Mouse (Mus musculus) stomach, postnatal 0 days (tissue): ENCODE measurements around the gene Usp35. TPM values are rescaled to one million over a fixed set of nuclear protein-coding genes. Genes with fewer than 3 reads are reported as not detected.

Experiments used
- ATAC-seq: fragments of 200-750 bp; cut with Nextera tagmentation; 2 replicates; pipeline ENCODE4 v1.8.0; 2017; ENCODE audit not compliant: low FRiP score, low TSS enrichment
- DNase-seq: peaks from one replicate; pipeline ENCODE4 v3.0.0-alpha.2; 2016; ENCODE audit warnings: low spot score
- H3K27ac ChIP-seq: fragments of 300-500 bp; sonication (generic); replicated peaks from 2 replicates; pipeline ENCODE4 v1.5.1; 2014; ENCODE audit warnings: mild to moderate bottlenecking, control low read depth
- H3K27me3 ChIP-seq: fragments of 300-500 bp; sonication (generic); 2 replicates; pipeline ENCODE4 v1.6.1; 2014; ENCODE audit warnings: low read length; ENCODE audit not compliant: control insufficient read depth, insufficient read depth
- H3K36me3 ChIP-seq: fragments of 300-500 bp; sonication (generic); 2 replicates; pipeline ENCODE4 v1.6.1; 2014; ENCODE audit warnings: low read length, mixed read lengths; ENCODE audit not compliant: control insufficient read depth, insufficient read depth
- H3K4me1 ChIP-seq: fragments of 300-500 bp; sonication (generic); replicated peaks from 2 replicates; pipeline ENCODE4 v1.6.1; 2014; ENCODE audit warnings: antibody characterized with exemption; ENCODE audit not compliant: control insufficient read depth, insufficient read depth
- H3K4me2 ChIP-seq: fragments of 300-500 bp; sonication (generic); replicated peaks from 2 replicates; pipeline ENCODE4 v1.6.1; 2014; ENCODE audit warnings: low read depth, mild to moderate bottlenecking, control low read depth, moderate library complexity
- H3K4me3 ChIP-seq: fragments of 300-500 bp; sonication (generic); 2 replicates; pipeline ENCODE4 v1.5.1; 2014; ENCODE audit warnings: low read depth, low read length, control low read depth
- H3K9ac ChIP-seq: fragments of 300-500 bp; sonication (generic); 2 replicates; pipeline ENCODE4 v1.6.1; 2014; ENCODE audit warnings: mild to moderate bottlenecking, low read length, control low read depth, mixed read lengths
- H3K9me3 ChIP-seq: fragments of 300-500 bp; sonication (generic); 2 replicates; pipeline ENCODE4 v1.6.1; 2016; ENCODE audit warnings: low read length; ENCODE audit not compliant: control insufficient read depth
- CTCF ChIP-seq: IDR thresholded peaks from 2 replicates; pipeline ENCODE4 v1.5.1; 2016; ENCODE audit warnings: antibody characterized with exemption, low read depth, mild to moderate bottlenecking, moderate library complexity
- EP300 ChIP-seq: optimal IDR thresholded peaks from 2 replicates; pipeline ENCODE3; 2016; ENCODE audit warnings: antibody characterized with exemption
- WGBS: fragments of 180-500 bp; shearing (Covaris S2); extraction: QIAGEN DNeasy Blood & Tissue Kit; methylation state at CpG from one replicate; pipeline ENCODE4 v1.1.7; 2014; 5-methylcytosine and 5-hydroxymethylcytosine counted together
- polyA plus RNA-seq: library from polyadenylated mRNA; unstranded; fragments of >200 nt; fragmentation: Nextera tagmentation; extraction: Ambion mirVana; gene quantifications from 2 replicates; pipeline ENCODE4 v1.2.1, GENCODE M21; 2015

Gene Usp35
- polyA plus RNA-seq, 1 experiment from 2014 or later, result 0.62 TPM

GRCm38 (mm10) chr7:97311620-97312019 lies 20.2 kb downstream of the Usp35 start:
- DNase-seq (no peak), ATAC-seq (no peak)
- H3K4me3 ChIP-seq, result no peak overlapping the region
- H3K4me2 ChIP-seq, result no peak overlapping the region
- H3K4me1 ChIP-seq, result no peaks in the 10 kb centered on the region
- 91% methylated on average over 14 of the region's 14 CpGs for WGBS
- H3K36me3 ChIP-seq, result peaks cover 13% of the 10 kb centered on the region; the same call in 1 of the 2 replicates
- TF ChIP-seq EP300, result no peak
- no peak for TF ChIP-seq CTCF
- no peak overlapping the region for H3K9ac ChIP-seq
- no peaks in the 10 kb centered on the region for H3K27me3 ChIP-seq
- H3K27ac ChIP-seq, result no peak overlapping the region
- no peaks in the 10 kb centered on the region for H3K9me3 ChIP-seq

GRCm38 (mm10) chr7:97310341-97310635 lies 21.5 kb downstream of the Usp35 start:
- no peaks in the 10 kb centered on the region for H3K9me3 ChIP-seq
- ATAC-seq, result no peak
- DNase-seq, result no peak
- no peak overlapping the region for H3K9ac ChIP-seq
- no peak overlapping the region for H3K27ac ChIP-seq
- no peak overlapping the region for H3K4me2 ChIP-seq
- peaks cover 14% of the 10 kb centered on the region; the same call in 1 of the 2 replicates for H3K36me3 ChIP-seq
- H3K4me1 ChIP-seq, result no peaks in the 10 kb centered on the region
- 89% methylated on average over 3 of the region's 3 CpGs for WGBS
- H3K27me3 ChIP-seq, result no peaks in the 10 kb centered on the region
- no peak overlapping the region for H3K4me3 ChIP-seq
- no peak for TF ChIP-seq EP300
- no peak for TF ChIP-seq CTCF

DNA sequence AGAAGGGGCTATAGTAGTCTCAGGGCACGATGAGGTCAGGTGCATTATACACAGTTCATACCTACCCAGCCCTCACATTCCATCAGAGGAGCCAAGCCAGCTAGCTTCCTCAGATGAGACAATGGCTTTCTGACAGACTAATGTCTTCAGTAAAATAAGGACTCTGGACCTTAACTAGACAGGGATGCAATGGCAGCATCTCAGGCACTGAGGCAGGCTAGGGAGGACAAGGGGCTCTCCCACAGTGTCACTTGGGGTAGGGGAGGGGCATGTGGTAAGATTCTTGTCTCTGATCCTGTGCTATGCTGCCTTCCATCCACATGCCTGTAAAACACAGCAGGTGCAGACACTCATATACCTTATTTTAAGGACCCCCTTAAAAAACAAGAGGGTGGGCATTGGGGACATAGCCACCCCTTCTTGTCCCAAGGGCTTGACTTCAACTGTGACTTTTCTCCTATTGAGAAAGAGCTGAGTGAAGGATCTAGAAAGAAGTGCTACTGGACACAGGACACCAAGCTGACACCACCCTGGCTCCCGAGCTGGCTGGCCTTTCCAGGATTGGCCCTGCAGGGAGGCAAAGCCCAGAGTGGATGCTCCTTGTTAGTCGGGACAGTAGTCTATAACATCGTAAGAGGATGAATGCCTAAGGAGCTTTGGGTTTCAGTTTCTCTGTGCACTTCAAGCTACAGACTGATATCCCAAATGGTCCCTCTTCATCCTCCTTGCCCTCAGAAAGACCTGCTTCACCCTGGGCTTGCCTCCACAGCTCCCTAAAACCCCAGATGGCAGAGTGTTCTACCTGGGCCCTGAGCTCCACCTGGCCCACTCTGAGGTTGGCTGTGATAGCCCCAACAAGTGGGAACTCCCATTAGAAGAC lies 22.1 kb downstream of the Usp35 start:
- ATAC-seq (no peak), DNase-seq (peak; percentile 12)
- 90% methylated on average over 4 of the region's 4 CpGs for WGBS

DNA sequence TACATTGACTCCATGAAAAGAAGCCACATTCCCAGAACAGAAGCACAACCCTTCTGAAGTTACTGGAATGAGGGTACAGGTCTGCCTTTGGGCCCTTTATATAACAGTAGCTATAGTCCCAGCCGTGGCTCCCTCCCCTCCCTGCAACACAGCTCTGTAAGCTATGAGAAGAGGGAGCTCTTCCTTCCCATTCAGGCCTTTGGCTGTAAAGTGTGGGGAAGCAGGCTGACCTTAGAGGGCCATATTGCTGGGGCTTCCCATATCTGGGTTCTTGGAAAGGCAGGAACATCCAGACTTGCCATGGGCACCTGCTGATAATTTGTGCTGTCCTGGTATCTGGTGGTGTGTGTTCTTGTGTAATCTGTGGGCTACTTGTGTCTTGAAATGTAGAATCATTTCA lies 24.3 kb downstream of the Usp35 start:
- no peaks in the 10 kb centered on the region for H3K27me3 ChIP-seq
- no peak for ATAC-seq
- no peak overlapping the region for H3K9ac ChIP-seq
- H3K4me1 ChIP-seq, result no peaks in the 10 kb centered on the region
- H3K4me2 ChIP-seq, result no peak overlapping the region
- no peak overlapping the region for H3K27ac ChIP-seq
- no peak for TF ChIP-seq CTCF
- TF ChIP-seq EP300, result no peak
- DNase-seq, result no peak
- 78% methylated on average over 1 of the region's 1 CpGs for WGBS
- no peaks in the 10 kb centered on the region for H3K9me3 ChIP-seq
- H3K36me3 ChIP-seq, result peaks cover 26% of the 10 kb centered on the region
- no peak overlapping the region for H3K4me3 ChIP-seq

More for the DNA sequence above, 22.1 kb downstream of the Usp35 start:
- Histone ChIP-seq H3K4me2 (no peak overlapping the region), H3K4me1 (no peaks in the 10 kb centered on the region), H3K9me3 (no peaks in the 10 kb centered on the region), H3K27me3 (no peaks in the 10 kb centered on the region), H3K36me3 (peaks cover 19% of the 10 kb centered on the region; the same call in 1 of the 2 replicates), H3K4me3 (no peak overlapping the region), H3K27ac (no peak overlapping the region), H3K9ac (no peak overlapping the region)
- TF ChIP-seq CTCF (no peak), EP300 (no peak)

DNA sequence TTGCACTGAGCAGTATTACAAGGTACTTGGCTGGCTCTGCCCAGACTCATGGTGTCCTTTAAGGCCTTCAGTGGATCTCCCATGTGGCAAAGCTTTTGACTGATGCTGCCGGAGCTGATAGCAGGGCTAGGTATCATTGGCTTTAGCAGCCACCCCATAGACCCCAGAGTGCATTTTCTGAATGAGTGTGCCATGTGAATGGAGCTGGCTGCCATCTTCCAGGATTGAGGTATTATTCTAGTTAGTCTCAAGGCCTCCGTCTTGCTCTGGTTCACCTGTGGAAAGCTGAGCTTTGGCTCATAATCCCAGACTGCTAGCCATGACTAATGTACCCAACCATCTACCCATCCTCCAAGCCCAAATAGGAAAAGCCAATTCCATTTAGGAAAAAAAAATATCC lies 25.0 kb downstream of the Usp35 start:
- TF ChIP-seq EP300 (no peak), CTCF (no peak)
- ATAC-seq, result no peak
- H3K4me3 ChIP-seq, result no peak overlapping the region
- no peak overlapping the region for H3K4me2 ChIP-seq
- H3K27me3 ChIP-seq, result no peaks in the 10 kb centered on the region
- peaks cover 26% of the 10 kb centered on the region for H3K36me3 ChIP-seq
- no peak for DNase-seq
- H3K9ac ChIP-seq, result no peak overlapping the region
- H3K27ac ChIP-seq, result no peak overlapping the region
- no peaks in the 10 kb centered on the region for H3K4me1 ChIP-seq
- WGBS, result 97% methylated on average over 2 of the region's 2 CpGs
- no peaks in the 10 kb centered on the region for H3K9me3 ChIP-seq

DNA sequence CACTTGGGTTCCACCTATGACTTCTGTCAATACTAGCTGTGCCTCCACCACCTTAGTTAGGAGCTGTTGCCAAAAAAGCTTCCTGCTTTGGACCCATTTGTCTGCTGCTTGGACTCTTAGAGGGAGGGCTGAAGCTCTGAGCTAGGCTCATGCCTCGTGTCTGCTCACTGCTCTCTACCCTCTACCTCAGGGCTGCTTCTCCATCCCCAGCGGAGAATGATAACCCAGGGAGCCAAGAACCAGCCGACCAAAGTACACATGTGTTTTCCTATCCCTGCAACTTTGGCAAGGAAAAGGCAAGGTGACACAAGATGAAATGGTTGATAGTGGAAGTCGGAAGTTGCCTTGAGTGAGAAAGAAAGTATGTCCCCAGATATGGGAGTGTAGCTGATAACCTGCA lies 26.6 kb downstream of the Usp35 start:
- Histone ChIP-seq H3K4me3 (no peak overlapping the region), H3K9me3 (no peaks in the 10 kb centered on the region), H3K4me2 (no peak overlapping the region), H3K36me3 (peaks cover 24% of the 10 kb centered on the region), H3K27ac (no peak overlapping the region), H3K27me3 (no peaks in the 10 kb centered on the region), H3K9ac (no peak overlapping the region), H3K4me1 (no peaks in the 10 kb centered on the region)
- TF ChIP-seq CTCF (no peak), EP300 (no peak)
- ATAC-seq (no peak), DNase-seq (no peak)
- WGBS, result 84% methylated on average over 4 of the region's 4 CpGs
